Mouse (Mus musculus): ENCODE measurements around the gene Il11ra1. TPM values are rescaled to one million over a fixed set of nuclear protein-coding genes. Genes with fewer than 3 reads are reported as not detected.
A peak's percentile ranks its signal among the peaks of the same experiment; 100 is the strongest.
"Not testable (repeated sequence)": the region's sequence is repeated elsewhere in the genome, so short reads cannot be mapped to it uniquely, and the experiment has no call there.

The Il11ra1 gene
- polyA plus RNA-seq, 1 experiment from 2014 or later = 36.0 TPM

DNA sequence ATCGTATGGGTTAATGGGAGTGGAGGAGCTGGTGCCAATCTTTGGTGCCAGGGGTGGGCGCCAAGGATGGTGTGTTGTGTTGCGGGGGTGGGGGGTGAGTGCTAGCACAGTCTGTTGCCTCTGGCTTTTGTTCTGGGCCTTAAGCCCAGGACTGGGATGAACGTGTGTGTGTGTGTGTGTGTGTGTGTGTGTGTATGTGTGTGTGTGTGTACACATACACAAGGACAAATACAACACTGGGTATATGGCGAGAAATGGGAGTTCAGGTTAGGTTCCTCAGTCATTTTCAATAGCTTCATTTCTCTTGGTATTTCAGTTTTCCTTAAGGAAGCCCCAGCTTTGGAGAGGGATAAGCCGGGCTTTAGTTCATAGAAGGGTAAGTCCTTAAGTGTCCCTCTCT, 63.4 kb downstream of the Il11ra1 start:
- H3K9ac ChIP-seq; ATAC-seq (ENCODE audit: insufficient read depth); H3K9me3 ChIP-seq (replicated peaks); H3K27me3 ChIP-seq; H3K4me3 ChIP-seq (replicated peaks); H3K36me3 ChIP-seq (replicated peaks); H3K27ac ChIP-seq (replicated peaks); H3K4me2 ChIP-seq: not testable (repeated sequence)
- peaks cover 46% of the 10 kb centered on the region for H3K4me1 ChIP-seq (replicated peaks)
- WGBS (ENCODE audit: insufficient replicate concordance) = 63% methylated on average over 5 of the region's 6 CpGs

DNA sequence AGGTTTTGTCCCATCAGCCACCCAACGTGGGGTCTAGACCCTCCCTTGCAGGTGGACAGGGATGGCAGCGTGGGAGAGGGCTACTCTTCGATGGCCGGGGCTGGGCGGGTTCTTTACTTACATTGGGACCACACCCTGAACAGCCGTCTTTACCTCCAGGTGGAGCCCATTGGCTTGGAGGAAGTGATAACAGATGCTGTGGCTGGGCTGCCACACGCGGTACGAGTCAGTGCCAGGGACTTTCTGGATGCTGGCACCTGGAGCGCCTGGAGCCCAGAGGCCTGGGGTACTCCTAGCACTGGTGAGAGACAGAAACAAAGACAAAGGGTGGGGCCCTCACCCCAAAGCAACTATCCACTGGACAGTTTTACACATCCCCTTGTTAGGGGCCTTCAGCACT, 67.5 kb downstream of the Il11ra1 start:
- H3K9ac ChIP-seq; H3K27ac ChIP-seq (replicated peaks): not testable (repeated sequence)
- 46% methylated on average over 10 of the region's 10 CpGs for WGBS (ENCODE audit: insufficient replicate concordance)

DNA sequence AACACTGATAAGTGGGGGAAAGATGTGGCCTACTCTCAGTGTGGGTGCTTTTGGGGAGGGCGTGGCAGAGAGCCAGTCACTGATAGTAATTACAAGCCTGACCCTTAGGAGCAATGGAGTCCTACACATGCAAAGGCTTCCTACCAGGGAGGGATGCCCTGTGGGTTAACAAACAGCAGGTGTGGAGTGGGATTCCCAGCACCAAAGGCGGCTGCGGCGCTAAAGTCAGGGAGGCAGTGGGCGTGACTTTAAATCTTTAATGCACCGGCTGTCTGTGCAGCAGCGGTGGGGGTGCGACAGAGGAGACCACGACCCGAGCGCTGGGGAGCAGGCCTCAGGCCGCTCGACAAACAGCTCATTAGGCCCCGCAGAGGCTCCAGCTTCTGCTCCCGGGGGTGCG, 73.2 kb downstream of the Il11ra1 start:
- not testable (repeated sequence) for H3K27ac ChIP-seq (replicated peaks); ATAC-seq (ENCODE audit: insufficient read depth); H3K9ac ChIP-seq; H3K36me3 ChIP-seq (replicated peaks); H3K4me1 ChIP-seq (replicated peaks); H3K27me3 ChIP-seq; H3K9me3 ChIP-seq (replicated peaks)
- Histone ChIP-seq H3K4me3 (replicated peaks) (peak overlapping the region; percentile 41), H3K4me2 (peak overlapping the region; percentile 62)
- 8% methylated on average over 7 of the region's 16 CpGs for WGBS (ENCODE audit: insufficient replicate concordance)

More for the DNA sequence above, 67.5 kb downstream of the Il11ra1 start:
- H3K4me2 ChIP-seq; ATAC-seq (ENCODE audit: insufficient read depth); H3K27me3 ChIP-seq; H3K36me3 ChIP-seq (replicated peaks); H3K4me3 ChIP-seq (replicated peaks); H3K9me3 ChIP-seq (replicated peaks): not testable (repeated sequence)
- H3K4me1 ChIP-seq (replicated peaks) = peaks cover 11% of the 10 kb centered on the region

DNA sequence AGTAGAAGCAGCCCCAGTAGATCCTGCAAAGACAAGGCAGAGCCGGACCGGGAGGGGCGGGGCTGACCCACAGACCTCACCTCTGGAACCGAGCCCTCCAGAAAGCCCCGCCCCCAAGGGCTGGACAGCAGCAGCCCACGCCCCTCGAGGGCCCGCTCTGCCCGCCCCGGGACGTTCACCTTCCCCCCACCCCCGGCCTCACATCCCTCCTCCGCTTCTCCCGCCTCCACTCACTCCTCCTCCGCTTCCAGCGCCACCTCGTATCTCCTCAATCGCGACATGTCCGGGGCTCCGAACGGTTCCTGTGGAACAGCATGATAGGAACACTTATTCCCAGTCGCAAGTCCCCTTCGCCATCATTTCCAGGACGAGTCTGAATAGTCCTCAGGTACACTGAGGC, 73.7 kb downstream of the Il11ra1 start:
- not testable (repeated sequence) for ATAC-seq (ENCODE audit: insufficient read depth)

DNA sequence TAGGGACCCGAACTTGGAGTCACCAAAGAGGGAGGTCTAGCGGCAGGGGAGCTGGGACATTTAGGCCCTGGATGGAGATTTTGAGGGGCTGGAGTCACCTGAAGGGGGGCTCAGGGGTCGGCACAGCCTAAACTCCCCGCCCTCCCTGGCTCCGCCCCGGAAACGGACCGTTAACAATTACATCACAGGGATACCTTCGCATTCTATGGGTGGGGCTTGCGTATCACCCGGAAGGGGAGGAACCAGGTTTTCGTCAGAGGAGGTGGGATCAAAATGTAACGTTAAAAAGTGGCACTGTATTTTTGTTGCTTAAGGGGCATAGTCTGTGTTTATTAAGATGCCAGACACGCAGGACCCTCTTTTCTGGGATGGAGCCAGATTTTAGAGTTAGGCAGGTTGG, 74.2 kb downstream of the Il11ra1 start, which contains the start of gene Ccl27a:
Gene Ccl27a, minus strand, starts transcription at position 246 of the 400 bp plus-strand sequence.
- not testable (repeated sequence) for H3K27ac ChIP-seq (replicated peaks); H3K36me3 ChIP-seq (replicated peaks); ATAC-seq (ENCODE audit: insufficient read depth); H3K9me3 ChIP-seq (replicated peaks); H3K4me1 ChIP-seq (replicated peaks); H3K27me3 ChIP-seq; H3K9ac ChIP-seq
- Histone ChIP-seq H3K4me2 (peak within 1 kb of the TSS; percentile 71), H3K4me3 (replicated peaks) (peak within 1 kb of the TSS; percentile 57)
- WGBS (ENCODE audit: insufficient replicate concordance) = 5% methylated on average over 12 of the region's 14 CpGs

More for the DNA sequence above, 73.7 kb downstream of the Il11ra1 start:
- H3K27me3 ChIP-seq; H3K9ac ChIP-seq; H3K36me3 ChIP-seq (replicated peaks); H3K9me3 ChIP-seq (replicated peaks); H3K27ac ChIP-seq (replicated peaks); H3K4me1 ChIP-seq (replicated peaks): not testable (repeated sequence)
- Histone ChIP-seq H3K4me3 (replicated peaks) (peak overlapping the region; percentile 57), H3K4me2 (peak overlapping the region; percentile 71)
- 1% methylated on average over 23 of the region's 25 CpGs for WGBS (ENCODE audit: insufficient replicate concordance)

DNA sequence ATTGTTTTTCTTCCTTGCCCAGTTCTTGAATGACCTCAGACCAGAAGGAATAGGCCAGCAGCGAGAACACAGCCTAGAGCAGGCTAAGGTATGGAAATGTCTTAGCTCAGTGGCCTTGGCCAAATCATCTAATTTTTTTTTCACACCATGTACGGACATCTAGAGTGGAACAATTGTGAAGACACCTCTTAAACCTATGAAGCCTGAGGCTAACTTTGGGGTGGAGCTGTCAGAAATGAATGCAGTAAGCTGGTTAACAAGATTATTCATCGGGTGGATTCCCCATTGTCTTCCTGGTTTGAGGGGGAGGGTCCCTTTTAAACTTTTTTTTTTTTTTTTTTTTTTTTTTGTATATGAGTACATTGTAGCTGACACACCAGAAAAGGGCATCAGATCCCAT, 74.7 kb downstream of the Il11ra1 start:
- H3K27ac ChIP-seq (replicated peaks) = not testable (repeated sequence)
- WGBS (ENCODE audit: insufficient replicate concordance) = 76% methylated on average over 3 of the region's 3 CpGs
- H3K4me3 ChIP-seq (replicated peaks) = peak overlapping the region; percentile 57

DNA sequence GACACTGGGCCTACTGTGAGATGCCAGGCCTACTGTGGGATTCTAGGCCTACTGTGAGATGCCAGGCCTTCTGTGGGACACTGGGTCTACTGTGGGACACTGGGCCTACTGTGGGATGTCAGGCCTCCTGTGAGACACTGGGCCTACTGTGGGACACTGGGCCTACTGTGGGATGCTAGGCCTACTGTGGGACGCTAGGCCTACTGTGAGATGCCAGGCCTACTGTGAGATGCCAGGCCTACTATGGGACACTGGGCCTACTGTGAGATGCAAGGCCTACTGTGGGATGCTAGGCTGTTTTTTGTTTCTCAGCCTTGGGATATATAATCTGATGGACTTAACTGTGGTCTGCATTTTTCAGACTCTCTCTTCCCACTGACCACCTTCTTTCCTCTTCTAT, 76.1 kb downstream of the Il11ra1 start:
- not testable (repeated sequence) for H3K9ac ChIP-seq; H3K9me3 ChIP-seq (replicated peaks); H3K27me3 ChIP-seq; H3K4me3 ChIP-seq (replicated peaks); H3K4me1 ChIP-seq (replicated peaks); H3K36me3 ChIP-seq (replicated peaks); ATAC-seq (ENCODE audit: insufficient read depth); H3K4me2 ChIP-seq; H3K27ac ChIP-seq (replicated peaks)
- WGBS (ENCODE audit: insufficient replicate concordance) = 65% methylated on average over 1 of the region's 1 CpGs

More for the DNA sequence above, 74.7 kb downstream of the Il11ra1 start:
- H3K36me3 ChIP-seq (replicated peaks); H3K27me3 ChIP-seq; ATAC-seq (ENCODE audit: insufficient read depth); H3K9ac ChIP-seq; H3K4me1 ChIP-seq (replicated peaks); H3K9me3 ChIP-seq (replicated peaks): not testable (repeated sequence)
- peak overlapping the region; percentile 71 for H3K4me2 ChIP-seq

DNA sequence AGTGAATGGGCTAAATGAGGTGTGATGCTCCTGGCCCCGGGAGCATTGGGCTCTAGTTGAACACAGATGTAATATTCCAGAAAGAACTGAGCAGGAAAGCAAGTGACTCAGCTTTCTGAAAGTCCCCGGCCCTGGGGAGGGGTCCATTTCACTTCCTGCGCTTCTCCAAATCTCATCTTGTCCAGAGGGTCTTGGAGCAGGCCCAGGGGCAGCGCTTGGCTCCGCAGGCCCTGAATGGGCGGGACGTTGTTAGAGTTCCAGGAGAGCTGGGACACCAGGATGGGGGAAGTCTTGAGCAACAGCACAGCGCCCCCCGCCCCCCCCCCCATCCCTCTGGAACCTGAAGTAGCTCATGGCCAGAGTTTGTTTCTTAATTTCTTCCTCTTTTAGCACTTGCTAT, 81.5 kb downstream of the Il11ra1 start:
- not testable (repeated sequence) for H3K36me3 ChIP-seq (replicated peaks); H3K9me3 ChIP-seq (replicated peaks); H3K4me1 ChIP-seq (replicated peaks); H3K9ac ChIP-seq; ATAC-seq (ENCODE audit: insufficient read depth); H3K4me2 ChIP-seq; H3K27me3 ChIP-seq; H3K27ac ChIP-seq (replicated peaks); H3K4me3 ChIP-seq (replicated peaks)
- 24% methylated on average over 7 of the region's 9 CpGs for WGBS (ENCODE audit: insufficient replicate concordance)

DNA sequence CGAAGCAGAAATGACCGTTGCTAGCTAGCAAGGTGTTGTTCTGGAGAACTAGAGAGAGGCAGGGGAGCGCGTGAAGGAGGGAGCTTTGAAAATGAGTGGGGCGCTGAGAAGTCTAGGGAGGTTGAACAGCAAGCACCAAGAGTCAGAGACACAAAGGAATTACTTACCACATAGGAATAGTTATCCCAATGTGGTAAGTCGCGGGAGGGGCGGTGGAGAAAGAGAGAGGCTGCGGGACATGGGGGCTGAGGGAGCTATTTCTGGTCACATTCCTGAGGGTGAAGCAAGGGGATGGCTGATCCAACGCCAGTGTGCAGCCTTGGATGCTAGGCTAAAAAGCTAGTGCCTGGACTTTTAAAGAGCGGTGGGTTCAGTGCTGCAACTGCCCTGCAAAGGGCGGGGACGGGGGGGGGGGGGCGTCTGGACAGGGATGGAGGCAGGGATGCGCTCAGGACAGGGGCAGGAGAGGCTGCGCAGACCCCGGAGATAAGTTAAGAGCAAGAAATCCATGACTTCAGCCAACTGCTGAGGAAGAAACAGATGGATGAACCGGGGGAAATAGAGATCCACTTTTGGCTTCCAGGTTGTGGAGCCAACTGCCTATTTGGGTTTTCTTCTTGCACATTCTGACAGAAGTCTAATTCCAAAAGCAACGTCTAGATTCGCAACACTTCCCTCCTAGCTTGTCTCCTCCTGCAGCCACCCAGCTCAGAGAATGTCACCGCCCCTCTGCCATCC, 82.1 kb downstream of the Il11ra1 start:
- H3K27me3 ChIP-seq; H3K4me2 ChIP-seq; H3K36me3 ChIP-seq (replicated peaks); ATAC-seq (ENCODE audit: insufficient read depth); H3K4me1 ChIP-seq (replicated peaks); H3K27ac ChIP-seq (replicated peaks); H3K9me3 ChIP-seq (replicated peaks); H3K9ac ChIP-seq; H3K4me3 ChIP-seq (replicated peaks): not testable (repeated sequence)
- 30% methylated on average over 18 of the region's 21 CpGs for WGBS (ENCODE audit: insufficient replicate concordance)

DNA sequence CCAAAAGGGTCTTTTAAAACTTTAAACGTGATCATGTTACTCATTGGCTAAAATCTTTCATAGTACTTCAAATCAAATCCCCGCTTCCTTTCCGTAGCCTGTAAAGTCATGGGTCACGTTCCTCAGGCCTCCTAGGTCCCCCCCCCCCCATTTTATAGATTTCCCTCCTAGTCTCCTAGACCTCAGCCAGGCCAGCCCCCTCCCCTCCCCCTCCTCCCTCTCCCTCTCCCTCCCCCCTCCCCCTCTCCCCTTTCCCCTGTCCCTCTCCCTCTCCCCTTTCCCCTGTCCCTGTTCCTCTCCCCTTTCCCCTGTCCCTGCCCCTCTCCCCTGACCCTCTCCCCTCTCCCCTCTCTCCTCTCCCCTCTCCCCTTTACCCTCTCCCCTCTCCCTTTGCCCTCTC, 82.9 kb downstream of the Il11ra1 start:
- not testable (repeated sequence) for ATAC-seq (ENCODE audit: insufficient read depth); H3K4me2 ChIP-seq; H3K9ac ChIP-seq; H3K9me3 ChIP-seq (replicated peaks); H3K27ac ChIP-seq (replicated peaks); H3K4me1 ChIP-seq (replicated peaks); H3K4me3 ChIP-seq (replicated peaks); H3K27me3 ChIP-seq; H3K36me3 ChIP-seq (replicated peaks)
- WGBS (ENCODE audit: insufficient replicate concordance) = 44% methylated on average over 4 of the region's 4 CpGs

DNA sequence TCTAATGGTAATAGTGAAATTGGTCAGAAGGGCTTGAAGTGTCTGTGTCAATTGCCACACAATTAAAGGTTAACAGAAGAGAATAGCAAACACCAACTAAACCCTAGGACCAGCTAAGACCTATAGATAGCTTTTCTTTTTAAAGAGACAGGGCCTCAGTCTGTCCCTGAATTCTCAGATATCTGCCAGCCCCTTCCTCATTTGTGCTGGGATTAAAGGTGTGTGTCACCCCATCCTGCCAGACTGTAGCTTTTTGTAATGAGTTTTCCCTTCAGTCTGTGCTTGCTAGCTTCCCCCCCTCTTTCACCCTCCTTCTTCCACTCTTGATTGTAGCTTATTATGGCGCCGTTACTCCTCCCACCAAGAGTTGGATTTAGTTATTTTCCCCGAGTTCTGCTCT, 83.4 kb downstream of the Il11ra1 start:
- not testable (repeated sequence) for H3K27ac ChIP-seq (replicated peaks); ATAC-seq (ENCODE audit: insufficient read depth); H3K4me3 ChIP-seq (replicated peaks); H3K9ac ChIP-seq; H3K9me3 ChIP-seq (replicated peaks); H3K4me2 ChIP-seq; H3K4me1 ChIP-seq (replicated peaks); H3K27me3 ChIP-seq; H3K36me3 ChIP-seq (replicated peaks)
- WGBS (ENCODE audit: insufficient replicate concordance) = 47% methylated on average over 3 of the region's 3 CpGs
